Mouse (Mus musculus) stomach, postnatal 0 days (tissue): ENCODE data around the gene Tnfsf18. TPM values are rescaled to one million over a fixed set of nuclear protein-coding genes. Genes with fewer than 3 reads are reported as not detected.

Experiments used
- ATAC-seq: fragments of 200-750 bp; cut with Nextera tagmentation; 2 replicates; pipeline ENCODE4 v1.8.0; 2017; ENCODE audit not compliant: low FRiP score, low TSS enrichment
- DNase-seq: peaks from one replicate; pipeline ENCODE4 v3.0.0-alpha.2; 2016; ENCODE audit warnings: low spot score
- H3K27ac ChIP-seq: fragments of 300-500 bp; sonication (generic); replicated peaks from 2 replicates; pipeline ENCODE4 v1.5.1; 2014; ENCODE audit warnings: mild to moderate bottlenecking, control low read depth
- H3K27me3 ChIP-seq: fragments of 300-500 bp; sonication (generic); 2 replicates; pipeline ENCODE4 v1.6.1; 2014; ENCODE audit warnings: low read length; ENCODE audit not compliant: control insufficient read depth, insufficient read depth
- H3K36me3 ChIP-seq: fragments of 300-500 bp; sonication (generic); 2 replicates; pipeline ENCODE4 v1.6.1; 2014; ENCODE audit warnings: low read length, mixed read lengths; ENCODE audit not compliant: control insufficient read depth, insufficient read depth
- H3K4me1 ChIP-seq: fragments of 300-500 bp; sonication (generic); replicated peaks from 2 replicates; pipeline ENCODE4 v1.6.1; 2014; ENCODE audit warnings: antibody characterized with exemption; ENCODE audit not compliant: control insufficient read depth, insufficient read depth
- H3K4me2 ChIP-seq: fragments of 300-500 bp; sonication (generic); replicated peaks from 2 replicates; pipeline ENCODE4 v1.6.1; 2014; ENCODE audit warnings: low read depth, mild to moderate bottlenecking, control low read depth, moderate library complexity
- H3K4me3 ChIP-seq: fragments of 300-500 bp; sonication (generic); 2 replicates; pipeline ENCODE4 v1.5.1; 2014; ENCODE audit warnings: low read depth, low read length, control low read depth
- H3K9ac ChIP-seq: fragments of 300-500 bp; sonication (generic); 2 replicates; pipeline ENCODE4 v1.6.1; 2014; ENCODE audit warnings: mild to moderate bottlenecking, low read length, control low read depth, mixed read lengths
- H3K9me3 ChIP-seq: fragments of 300-500 bp; sonication (generic); 2 replicates; pipeline ENCODE4 v1.6.1; 2016; ENCODE audit warnings: low read length; ENCODE audit not compliant: control insufficient read depth
- CTCF ChIP-seq: IDR thresholded peaks from 2 replicates; pipeline ENCODE4 v1.5.1; 2016; ENCODE audit warnings: antibody characterized with exemption, low read depth, mild to moderate bottlenecking, moderate library complexity
- EP300 ChIP-seq: optimal IDR thresholded peaks from 2 replicates; pipeline ENCODE3; 2016; ENCODE audit warnings: antibody characterized with exemption
- WGBS: fragments of 180-500 bp; shearing (Covaris S2); extraction: QIAGEN DNeasy Blood & Tissue Kit; methylation state at CpG from one replicate; pipeline ENCODE4 v1.1.7; 2014; 5-methylcytosine and 5-hydroxymethylcytosine counted together
- polyA plus RNA-seq: library from polyadenylated mRNA; unstranded; fragments of >200 nt; fragmentation: Nextera tagmentation; extraction: Ambion mirVana; gene quantifications from 2 replicates; pipeline ENCODE4 v1.2.1, GENCODE M21; 2015

The Tnfsf18 gene
- polyA plus RNA-seq, 1 experiment from 2014 or later = not detected

GRCm38 (mm10) chr1:161550596-161551095 is 56.2 kb downstream of the Tnfsf18 start:
- Histone ChIP-seq H3K4me2 (no peak overlapping the region), H3K9ac (no peak overlapping the region), H3K27me3 (no peaks in the 10 kb centered on the region), H3K27ac (no peak overlapping the region), H3K9me3 (no peaks in the 10 kb centered on the region), H3K4me3 (no peak overlapping the region), H3K4me1 (no peaks in the 10 kb centered on the region), H3K36me3 (no peaks in the 10 kb centered on the region)
- WGBS = 78% methylated on average over 5 of the region's 5 CpGs
- TF ChIP-seq EP300 = no peak
- TF ChIP-seq CTCF = no peak
- DNase-seq = no peak
- ATAC-seq = no peak

DNA sequence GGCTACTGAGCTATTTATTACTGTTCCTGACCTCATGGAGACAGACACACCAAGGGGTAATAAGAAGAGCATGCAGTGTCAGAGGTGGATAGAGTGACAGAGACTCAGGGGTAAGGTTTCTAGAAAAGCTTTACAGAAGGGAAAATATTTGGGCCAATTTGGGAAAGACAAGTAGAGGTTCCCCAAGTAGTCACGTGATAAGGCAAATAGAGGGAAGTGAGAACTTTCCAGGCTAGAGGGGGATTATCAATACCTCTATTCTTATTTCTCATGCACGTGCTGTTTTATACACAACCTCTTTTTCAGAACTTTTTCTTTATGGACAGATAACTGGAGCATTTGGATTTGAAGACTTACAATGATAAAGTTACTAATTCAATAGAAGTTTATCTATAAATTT is 57.6 kb downstream of the Tnfsf18 start:
- H3K4me2 ChIP-seq = no peak overlapping the region
- H3K27ac ChIP-seq = no peak overlapping the region
- TF ChIP-seq EP300 (no peak), CTCF (no peak)
- no peaks in the 10 kb centered on the region for H3K9me3 ChIP-seq
- no peak overlapping the region for H3K4me3 ChIP-seq
- no peak overlapping the region for H3K9ac ChIP-seq
- ATAC-seq (no peak), DNase-seq (no peak)
- 70% methylated on average over 2 of the region's 2 CpGs for WGBS
- H3K4me1 ChIP-seq = no peaks in the 10 kb centered on the region
- no peaks in the 10 kb centered on the region for H3K27me3 ChIP-seq
- H3K36me3 ChIP-seq = no peaks in the 10 kb centered on the region

Other genes with a start within 250 kb of the Tnfsf18 start
- 278 and 293 TPM in 2 replicates for gene Prdx6, start 243.4 kb upstream of the Tnfsf18 start, polyA plus RNA-seq
- gene Tnfsf4, start 99.2 kb upstream of the Tnfsf18 start, polyA plus RNA-seq = 0.05 and 0.24 TPM in 2 replicates